Mouse (Mus musculus): Measurements from ENCODE around the gene Camk1g. TPM values are rescaled to one million over a fixed set of nuclear protein-coding genes. Genes with fewer than 3 reads are reported as not detected.
A peak's percentile ranks its signal among the peaks of the same experiment; 100 is the strongest.

Camk1g gene
- polyA plus RNA-seq, 1 experiment from 2014 or later: 20.6 TPM

- 0 out of 2 replicates have a peak overlapping the region, but pooled peaks have one; percentile 2 for H3K27ac ChIP-seq
- peak overlapping the region; percentile 12 for H3K4me3 ChIP-seq (replicated peaks)
- H3K9ac ChIP-seq: peak overlapping the region; percentile 61; the same call in 1 of the 2 replicates
Measured at GRCm38 (mm10) chr1:193368055-193368454, 2.0 kb downstream of the Camk1g start.

GRCm38 (mm10) chr1:193363801-193364231 lies 6.3 kb downstream of the Camk1g start:
- H3K4me1 ChIP-seq: peaks cover 21% of the 10 kb centered on the region
- no peaks in the 10 kb centered on the region for H3K27me3 ChIP-seq
- no peak overlapping the region for H3K9ac ChIP-seq
- 64% methylated on average over 5 of the region's 5 CpGs for whole genome bisulfite sequencing
- ATAC-seq (ENCODE audit: low FRiP score): no peak
- no peak overlapping the region for H3K27ac ChIP-seq
- H3K4me2 ChIP-seq: no peak overlapping the region
- no peaks in the 10 kb centered on the region for H3K9me3 ChIP-seq
- no peaks in the 10 kb centered on the region; the same call in 1 of the 2 replicates for H3K36me3 ChIP-seq (replicated peaks)
- H3K4me3 ChIP-seq (replicated peaks): no peak overlapping the region

More at GRCm38 (mm10) chr1:193368055-193368454, 2.0 kb downstream of the Camk1g start:
- Histone ChIP-seq H3K4me2 (peak overlapping the region; percentile 62), H3K27me3 (no peaks in the 10 kb centered on the region), H3K4me1 (peaks cover 38% of the 10 kb centered on the region), H3K36me3 (replicated peaks) (no peaks in the 10 kb centered on the region), H3K9me3 (no peaks in the 10 kb centered on the region)
- WGBS: 12% methylated on average over 10 of the region's 10 CpGs
- ATAC-seq (ENCODE audit: low FRiP score): peak; percentile 68; the same call in 1 of the 2 replicates

- ATAC-seq (ENCODE audit: low FRiP score): no peak
- 87% methylated on average over 7 of the region's 7 CpGs for WGBS
- Histone ChIP-seq H3K27me3 (no peaks in the 10 kb centered on the region), H3K9ac (no peak overlapping the region), H3K4me2 (no peak overlapping the region), H3K4me1 (peaks cover 5% of the 10 kb centered on the region; the same call in 1 of the 2 replicates), H3K4me3 (replicated peaks) (no peak overlapping the region), H3K27ac (no peak overlapping the region), H3K36me3 (replicated peaks) (no peaks in the 10 kb centered on the region; the same call in 1 of the 2 replicates), H3K9me3 (no peaks in the 10 kb centered on the region)
Measured at GRCm38 (mm10) chr1:193362078-193362477, 8.0 kb downstream of the Camk1g start.

- Histone ChIP-seq H3K27me3 (no peaks in the 10 kb centered on the region), H3K4me3 (replicated peaks) (no peak overlapping the region), H3K36me3 (replicated peaks) (peaks cover 4% of the 10 kb centered on the region), H3K9ac (no peak overlapping the region), H3K4me1 (peaks cover 5% of the 10 kb centered on the region; the same call in 1 of the 2 replicates), H3K9me3 (no peaks in the 10 kb centered on the region), H3K4me2 (no peak overlapping the region), H3K27ac (no peak overlapping the region)
- 32% methylated on average over 6 of the region's 6 CpGs for WGBS
- ATAC-seq (ENCODE audit: low FRiP score): peak; percentile 14; the same call in 1 of the 2 replicates
Measured at GRCm38 (mm10) chr1:193361181-193361580, 8.9 kb downstream of the Camk1g start.

GRCm38 (mm10) chr1:193359199-193359598 lies 10.9 kb downstream of the Camk1g start:
- no peaks in the 10 kb centered on the region for H3K9me3 ChIP-seq
- ATAC-seq (ENCODE audit: low FRiP score): no peak
- WGBS: 75% methylated on average over 3 of the region's 3 CpGs
- H3K4me3 ChIP-seq (replicated peaks): no peak overlapping the region
- H3K36me3 ChIP-seq (replicated peaks): peaks cover 16% of the 10 kb centered on the region
- H3K4me1 ChIP-seq: peaks cover 5% of the 10 kb centered on the region; the same call in 1 of the 2 replicates
- H3K27me3 ChIP-seq: no peaks in the 10 kb centered on the region
- no peak overlapping the region for H3K27ac ChIP-seq
- H3K9ac ChIP-seq: no peak overlapping the region
- no peak overlapping the region for H3K4me2 ChIP-seq

GRCm38 (mm10) chr1:193351583-193351982 lies 18.5 kb downstream of the Camk1g start:
- 83% methylated on average over 3 of the region's 3 CpGs for WGBS
- Histone ChIP-seq H3K27me3 (no peaks in the 10 kb centered on the region), H3K27ac (no peak overlapping the region), H3K9me3 (no peaks in the 10 kb centered on the region), H3K4me2 (no peak overlapping the region), H3K36me3 (replicated peaks) (peaks cover 71% of the 10 kb centered on the region), H3K4me3 (replicated peaks) (no peak overlapping the region), H3K4me1 (no peaks in the 10 kb centered on the region), H3K9ac (no peak overlapping the region)
- no peak for ATAC-seq (ENCODE audit: low FRiP score)

GRCm38 (mm10) chr1:193350546-193350801 lies 19.6 kb downstream of the Camk1g start:
- Histone ChIP-seq H3K4me3 (replicated peaks) (no peak overlapping the region), H3K9me3 (no peaks in the 10 kb centered on the region), H3K9ac (no peak overlapping the region), H3K36me3 (replicated peaks) (peaks cover 63% of the 10 kb centered on the region), H3K4me2 (no peak overlapping the region), H3K27me3 (no peaks in the 10 kb centered on the region), H3K27ac (no peak overlapping the region), H3K4me1 (no peaks in the 10 kb centered on the region)
- 94% methylated on average over 2 of the region's 2 CpGs for WGBS
- no peak for ATAC-seq (ENCODE audit: low FRiP score)

GRCm38 (mm10) chr1:193349702-193350545 lies 20.2 kb downstream of the Camk1g start:
- ATAC-seq (ENCODE audit: low FRiP score): no peak
- Histone ChIP-seq H3K4me2 (no peak overlapping the region), H3K27me3 (no peaks in the 10 kb centered on the region), H3K4me3 (replicated peaks) (no peak overlapping the region), H3K9ac (no peak overlapping the region), H3K27ac (no peak overlapping the region), H3K36me3 (replicated peaks) (peaks cover 61% of the 10 kb centered on the region), H3K4me1 (no peaks in the 10 kb centered on the region), H3K9me3 (no peaks in the 10 kb centered on the region)
- WGBS: 83% methylated on average over 10 of the region's 10 CpGs

GRCm38 (mm10) chr1:193348261-193348962 lies 21.7 kb downstream of the Camk1g start:
- ATAC-seq (ENCODE audit: low FRiP score): no peak
- no peaks in the 10 kb centered on the region for H3K4me1 ChIP-seq
- WGBS: 85% methylated on average over 9 of the region's 9 CpGs
- H3K9me3 ChIP-seq: no peaks in the 10 kb centered on the region
- no peaks in the 10 kb centered on the region for H3K27me3 ChIP-seq
- no peak overlapping the region for H3K9ac ChIP-seq
- no peak overlapping the region for H3K4me3 ChIP-seq (replicated peaks)
- H3K36me3 ChIP-seq (replicated peaks): peaks cover 49% of the 10 kb centered on the region
- H3K4me2 ChIP-seq: no peak overlapping the region
- H3K27ac ChIP-seq: no peak overlapping the region

GRCm38 (mm10) chr1:193346908-193347307 lies 23.2 kb downstream of the Camk1g start:
- peaks cover 35% of the 10 kb centered on the region for H3K36me3 ChIP-seq (replicated peaks)
- H3K4me2 ChIP-seq: no peak overlapping the region
- no peak overlapping the region for H3K27ac ChIP-seq
- no peak overlapping the region for H3K9ac ChIP-seq
- no peak for ATAC-seq (ENCODE audit: low FRiP score)
- H3K9me3 ChIP-seq: no peaks in the 10 kb centered on the region
- no peak overlapping the region for H3K4me3 ChIP-seq (replicated peaks)
- no peaks in the 10 kb centered on the region for H3K4me1 ChIP-seq
- no peaks in the 10 kb centered on the region for H3K27me3 ChIP-seq
- 84% methylated on average over 3 of the region's 3 CpGs for WGBS

- Histone ChIP-seq H3K9me3 (no peaks in the 10 kb centered on the region), H3K4me1 (no peaks in the 10 kb centered on the region), H3K36me3 (replicated peaks) (peaks cover 23% of the 10 kb centered on the region), H3K4me2 (no peak overlapping the region), H3K27me3 (no peaks in the 10 kb centered on the region), H3K27ac (no peak overlapping the region), H3K9ac (no peak overlapping the region), H3K4me3 (replicated peaks) (no peak overlapping the region)
- WGBS: 21% methylated on average over 2 of the region's 2 CpGs
- no peak for ATAC-seq (ENCODE audit: low FRiP score)
Measured at GRCm38 (mm10) chr1:193344976-193345375, 25.1 kb downstream of the Camk1g start.

- Histone ChIP-seq H3K27ac (no peak overlapping the region), H3K4me3 (replicated peaks) (no peak overlapping the region), H3K4me2 (no peak overlapping the region), H3K9ac (no peak overlapping the region), H3K9me3 (no peaks in the 10 kb centered on the region), H3K36me3 (replicated peaks) (peaks cover 14% of the 10 kb centered on the region), H3K4me1 (0 out of 2 replicates have a peak, but pooled peaks cover under 1% of the 10 kb centered on the region), H3K27me3 (no peaks in the 10 kb centered on the region)
- no peak for ATAC-seq (ENCODE audit: low FRiP score)
- 69% methylated on average over 4 of the region's 4 CpGs for WGBS
Measured at GRCm38 (mm10) chr1:193343853-193344252, 26.2 kb downstream of the Camk1g start.

Data from forebrain, embryonic 12.5 days (tissue).